Mouse (Mus musculus) layer of hippocampus, adult 11-12 months (tissue): ENCODE measurements at regions not wholly inside any gene's neighbourhood (a gene's known extent, or its start where the extent isn't known, plus 50 kb on each side); places are given as distances from the start of the nearest gene placed in this dataset.

Experiments
- DNase-seq: peaks from one replicate; pipeline ENCODE4 v3.0.0; 2022; ENCODE audit warnings: low spot score

DNA sequence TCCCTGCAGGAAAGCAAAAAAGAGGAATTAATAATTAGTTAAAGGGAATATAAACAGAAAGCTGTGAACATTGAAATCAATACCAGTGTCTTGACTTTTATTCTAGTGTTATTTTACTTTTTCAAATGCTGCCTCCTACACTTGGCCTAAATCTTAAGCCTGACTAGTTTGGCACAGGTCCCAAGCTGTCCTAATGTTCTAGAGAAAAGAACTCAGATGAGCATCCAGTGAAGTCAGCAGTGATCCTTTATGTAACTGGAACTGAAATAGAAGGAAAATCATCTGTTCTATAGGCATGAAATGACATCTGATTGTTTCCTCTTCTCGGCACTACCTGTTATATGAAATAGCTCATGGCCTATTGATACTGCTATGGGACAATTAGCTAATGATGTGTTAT is 586.3 kb upstream of the Gria3 start:
- peak; percentile 3 for DNase-seq
